Comparison of ENCODE assay signal across 1 mouse cellular context in the genomic region with DNA sequence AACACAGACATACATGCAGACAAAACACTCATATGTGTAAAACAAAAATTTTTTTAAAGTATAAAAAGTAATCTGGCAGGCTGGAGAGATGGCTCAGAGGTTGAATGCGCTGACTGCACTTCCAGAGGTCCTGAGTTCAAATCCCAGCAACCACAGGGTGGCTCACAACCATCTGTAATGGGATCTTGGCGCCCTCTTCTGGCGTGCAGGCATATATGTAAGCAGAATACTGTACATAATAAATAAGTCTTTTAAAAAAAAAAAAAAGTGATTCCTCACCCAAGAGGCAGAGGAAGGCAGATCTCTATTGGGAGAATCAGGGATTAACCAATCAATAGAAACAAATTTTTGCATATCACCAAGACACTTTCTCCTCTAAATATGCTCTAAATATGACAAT.
A peak's percentile ranks its signal among the peaks of the same experiment; 100 is the strongest.
TF ChIP-seq lines count a peak whose summit lies in the region.

No protein-coding gene starts in this region.

TF ChIP-seq in MEL, 35 proteins besides CTCF, POLR2A, EP300 and RAD21:
- TF ChIP-seq ETS1 (IDR thresholded peaks at IDR 0.05; ENCODE audit: low read depth, low read length) (no peak), CHD2 (IDR thresholded peaks at IDR 0.05; ENCODE audit: low read length) (no peak), ZNF384 (IDR thresholded peaks at IDR 0.05; ENCODE audit: low read depth, low read length) (peak; percentile 90)
